Mouse (Mus musculus) skeletal muscle tissue, adult 2 months (tissue): ENCODE measurements at regions not wholly inside any gene's neighbourhood (a gene's known extent, or its start where the extent isn't known, plus 50 kb on each side); places are given as distances from the start of the nearest gene placed in this dataset.
"Not testable (repeated sequence)": the region's sequence is repeated elsewhere in the genome, so short reads cannot be mapped to it uniquely, and the experiment has no call there.

Experiments used
- DNase-seq: peaks from one replicate; pipeline ENCODE4 v3.0.0-alpha.2; 2012; ENCODE audit warnings: low read depth, low spot score

GRCm38 (mm10) chr1:193488039-193488438 lies 117.9 kb upstream of the Camk1g start:
- DNase-seq, result no peak

- not testable (repeated sequence) for DNase-seq
These were observed 116.6 kb upstream of the Camk1g start for GRCm38 (mm10) chr1:193486668-193487067.

- no peak for DNase-seq
These were observed 114.9 kb upstream of the Camk1g start for GRCm38 (mm10) chr1:193484977-193485376.

GRCm38 (mm10) chr1:193477298-193477697 lies 107.2 kb upstream of the Camk1g start:
- DNase-seq, result no peak

DNA sequence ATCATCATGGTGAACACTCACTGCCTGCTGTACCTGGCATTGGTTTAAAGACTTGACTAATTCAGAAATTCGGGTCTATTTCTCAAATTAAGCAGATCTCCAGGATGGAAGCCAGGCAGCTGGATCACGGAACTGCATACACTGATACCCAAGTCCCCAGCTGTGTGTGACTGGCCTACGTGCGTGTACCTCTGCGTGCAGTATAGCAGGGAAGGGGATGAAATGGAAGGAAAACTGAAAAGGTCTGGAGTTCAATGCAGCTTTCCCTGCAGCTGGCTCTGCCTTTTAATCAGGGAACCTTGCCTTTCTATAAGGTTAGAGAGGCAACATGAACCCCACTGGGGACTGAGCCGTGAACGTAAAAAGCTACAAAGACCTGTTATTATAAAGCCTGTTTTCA lies 106.7 kb upstream of the Camk1g start:
- DNase-seq, result no peak

- DNase-seq, result no peak
These were observed 96.2 kb upstream of the Camk1g start for GRCm38 (mm10) chr1:193466306-193466705.

- no peak for DNase-seq
These were observed 89.6 kb upstream of the Camk1g start for GRCm38 (mm10) chr1:193459735-193460134.

DNA sequence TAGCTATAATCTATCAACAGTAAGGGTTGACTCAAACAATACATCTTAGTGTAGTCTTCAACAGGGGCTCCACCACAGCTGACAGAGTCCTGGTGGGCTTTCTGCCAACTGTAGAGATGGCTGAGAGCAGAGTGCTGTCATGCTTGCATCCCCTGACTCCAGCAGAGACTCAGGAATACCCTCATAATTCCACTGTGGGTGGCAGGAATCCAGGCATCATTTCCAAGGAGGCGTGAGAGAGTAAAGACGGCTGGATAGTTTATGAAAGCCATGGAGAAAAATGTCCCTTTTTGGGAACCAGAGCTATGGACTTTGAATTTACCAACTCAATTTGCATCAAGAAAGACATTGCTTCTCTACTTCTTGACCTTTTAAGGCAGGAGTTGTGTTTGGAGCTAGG lies 87.8 kb upstream of the Camk1g start:
- DNase-seq, result no peak

DNA sequence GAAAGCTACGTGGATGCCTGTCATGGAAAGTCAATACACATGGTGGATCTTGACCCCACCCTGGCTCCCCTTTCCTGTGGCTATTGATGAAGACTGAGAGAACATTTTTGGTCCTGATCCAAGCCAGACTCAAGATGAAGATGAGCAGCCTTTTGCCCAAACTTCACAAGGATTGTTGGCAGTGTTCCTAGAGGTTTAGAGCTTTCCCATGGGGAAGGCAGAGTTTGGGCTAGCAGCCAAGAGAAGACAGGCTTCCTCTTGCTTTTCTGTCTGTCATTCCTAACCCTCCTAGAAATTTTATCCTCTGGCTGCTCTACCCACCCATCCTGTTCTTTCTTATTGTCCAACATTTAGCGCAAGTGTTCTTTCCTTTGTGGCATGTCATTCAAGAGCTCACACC lies 83.6 kb upstream of the Camk1g start:
- no peak for DNase-seq

- no peak for DNase-seq
These were observed 81.5 kb upstream of the Camk1g start for GRCm38 (mm10) chr1:193451471-193452135.

GRCm38 (mm10) chr1:193450814-193451213 lies 80.7 kb upstream of the Camk1g start:
- DNase-seq, result no peak

- DNase-seq, result no peak
These were observed 80.1 kb upstream of the Camk1g start for GRCm38 (mm10) chr1:193450201-193450600.

- DNase-seq, result peak; percentile 14
These were observed 79.5 kb upstream of the Camk1g start for GRCm38 (mm10) chr1:193449394-193450103.

- no peak for DNase-seq
These were observed 78.8 kb upstream of the Camk1g start for GRCm38 (mm10) chr1:193448793-193449393.

GRCm38 (mm10) chr1:193447647-193448046 lies 77.5 kb upstream of the Camk1g start:
- no peak for DNase-seq

- DNase-seq, result no peak
These were observed 74.0 kb upstream of the Camk1g start for GRCm38 (mm10) chr1:193443964-193444676.

- no peak for DNase-seq
These were observed 70.4 kb upstream of the Camk1g start for GRCm38 (mm10) chr1:193440512-193440911.

DNA sequence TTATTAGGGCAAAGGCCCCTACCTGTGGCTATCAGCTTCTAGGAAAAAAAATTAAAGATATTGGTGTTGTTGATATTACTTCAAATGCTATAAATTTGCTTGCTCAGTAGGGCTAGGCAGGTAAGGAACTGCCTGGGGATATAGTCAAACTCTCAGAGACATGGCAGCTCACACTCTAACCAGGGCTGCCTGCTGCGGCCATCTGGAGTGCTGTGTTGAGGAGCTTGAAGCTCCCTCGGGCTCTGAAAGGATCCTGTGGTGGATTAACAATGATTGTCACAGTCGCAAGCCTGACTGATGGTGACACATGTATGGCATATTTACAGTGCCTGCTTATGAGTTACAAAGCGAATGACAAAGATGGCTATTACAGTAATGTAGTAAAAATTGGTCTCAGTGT lies 64.2 kb upstream of the Camk1g start:
- no peak for DNase-seq

DNA sequence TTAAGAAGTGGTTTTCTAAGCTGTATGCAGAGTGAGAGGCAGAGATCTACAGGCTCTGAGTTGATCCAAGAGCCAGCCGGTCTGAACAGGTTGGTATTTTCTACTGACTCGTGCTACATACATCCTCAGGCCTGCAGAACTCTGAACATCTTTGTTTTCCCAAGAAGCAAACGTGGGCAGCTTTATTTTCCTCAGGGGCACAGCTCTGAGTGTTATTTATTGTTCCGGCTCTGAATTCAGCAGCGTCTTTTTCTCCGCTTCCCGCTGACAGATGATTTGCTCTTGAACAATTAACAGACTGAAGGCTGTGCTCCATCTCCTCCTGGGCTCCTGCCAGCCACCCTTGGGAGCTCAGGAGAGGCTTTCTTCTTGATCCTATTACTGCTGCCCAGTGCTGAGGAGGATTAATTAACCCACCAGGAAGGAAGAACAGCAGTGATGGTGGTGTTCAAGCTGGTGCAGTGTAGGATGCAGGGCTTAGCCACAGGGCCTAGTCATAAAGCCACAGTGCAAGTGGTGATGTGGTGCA lies 63.5 kb upstream of the Camk1g start:
- no peak for DNase-seq

GRCm38 (mm10) chr1:193430231-193430630 lies 60.1 kb upstream of the Camk1g start:
- no peak for DNase-seq

DNA sequence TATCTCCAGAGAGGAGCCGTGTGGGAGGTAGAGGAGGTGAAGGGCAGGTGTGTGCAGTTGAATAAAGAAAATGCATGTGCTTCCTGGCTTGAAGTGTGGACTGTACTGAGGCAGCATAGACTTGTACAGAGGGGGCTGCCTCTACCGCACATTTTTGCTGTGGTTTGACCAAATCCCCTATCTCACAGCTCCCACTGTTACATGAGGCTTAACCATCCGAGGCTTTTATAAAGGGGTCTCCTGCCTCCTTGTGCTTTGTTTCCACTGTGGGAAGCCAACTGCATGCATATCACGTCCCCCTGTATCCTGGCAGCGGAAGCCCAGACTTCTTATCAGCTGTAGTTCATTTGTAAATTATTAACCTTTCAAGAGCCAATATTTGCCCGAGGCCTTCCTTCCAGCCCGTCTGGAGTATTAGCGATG lies 53.6 kb upstream of the Camk1g start:
- no peak for DNase-seq

DNA sequence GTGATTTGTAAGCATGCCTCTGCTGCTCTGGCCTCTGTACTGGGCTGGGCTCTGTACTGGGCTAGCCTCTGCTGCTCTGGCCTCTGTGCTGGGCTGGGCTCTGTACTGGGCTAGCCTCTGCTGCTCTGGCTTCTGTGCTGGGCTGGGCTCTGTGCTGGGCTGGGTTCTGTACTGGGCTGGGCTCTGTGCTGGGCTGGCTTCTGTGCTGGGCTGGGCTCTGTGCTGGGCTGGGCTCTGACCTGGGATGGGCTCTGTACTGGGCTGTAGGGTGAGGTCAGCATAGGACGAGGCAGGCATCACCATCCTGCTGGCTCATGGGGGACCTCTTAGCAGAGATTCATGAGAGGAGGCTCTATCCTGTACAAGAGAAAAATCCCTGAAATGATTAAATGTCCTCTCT lies 52.8 kb upstream of the Camk1g start:
- DNase-seq, result no peak
